Mouse (Mus musculus) cerebellum, adult 2 months (tissue): Measurements from ENCODE around the gene Acadl. TPM values are rescaled to one million over a fixed set of nuclear protein-coding genes. Genes with fewer than 3 reads are reported as not detected.

ENCODE experiments used
- DNase-seq, 2 experiments: peaks; one replicate each; pipeline ENCODE4 v3.0.0; 2021
- H3K27ac ChIP-seq: fragments of 200-500 bp; 2 replicates; pipeline ENCODE4 v1.5.1; 2012; ENCODE audit warnings: low read length, control low read depth, inconsistent platforms; ENCODE audit not compliant: insufficient read depth
- H3K27me3 ChIP-seq: fragments of 200-500 bp; 2 replicates; pipeline ENCODE4 v1.6.1; 2012; ENCODE audit warnings: inconsistent platforms, mild to moderate bottlenecking, low read length, moderate library complexity; ENCODE audit not compliant: control insufficient read depth, insufficient read depth
- H3K4me1 ChIP-seq: fragments of 200-500 bp; 2 replicates; pipeline ENCODE4 v1.6.1; 2011; ENCODE audit warnings: low read length; ENCODE audit not compliant: control insufficient read depth, insufficient read depth
- H3K4me3 ChIP-seq: fragments of 200-500 bp; replicated peaks from 2 replicates; pipeline ENCODE3; 2011; ENCODE audit warnings: mild to moderate bottlenecking, low read depth, low read length, control low read depth; ENCODE audit not compliant: insufficient read depth
- CTCF ChIP-seq: fragments of 200-500 bp; IDR thresholded peaks from 2 replicates; pipeline ENCODE4 v1.5.1; 2011; ENCODE audit warnings: low read depth, mild to moderate bottlenecking, control low read depth, low read length, moderate library complexity, borderline replicate concordance; ENCODE audit not compliant: insufficient read depth
- POLR2A ChIP-seq: fragments of 200-500 bp; IDR thresholded peaks from 2 replicates; pipeline ENCODE4 v1.6.1; 2011; ENCODE audit warnings: low read length, control low read depth, borderline replicate concordance; ENCODE audit not compliant: insufficient read depth
- WGBS: fragments of 180-500 bp; shearing (Covaris S2); methylation state at CpG from one replicate; pipeline ENCODE4 v1.1.7; 2018; 5-methylcytosine and 5-hydroxymethylcytosine counted together
- polyA plus RNA-seq: library from polyadenylated mRNA; depleted of rRNA; stranded (reverse); fragments of >200 nt; gene quantifications from 2 replicates; pipeline ENCODE4 v1.2.3, GENCODE M21; 2012

Gene Acadl
- polyA plus RNA-seq, 1 experiment: 37.5 TPM

GRCm38 (mm10) chr1:66832636-66833165, 30.4 kb downstream of the Acadl start:
- WGBS: 92% methylated on average over 7 of the region's 7 CpGs
- H3K4me3 ChIP-seq: no peak overlapping the region
- H3K27ac ChIP-seq: no peak overlapping the region
- no peak for TF ChIP-seq POLR2A
- no peak for TF ChIP-seq CTCF
- no peaks in the 10 kb centered on the region for H3K4me1 ChIP-seq
- no peaks in the 10 kb centered on the region for H3K27me3 ChIP-seq
- DNase-seq: no peak

- H3K27me3 ChIP-seq: no peaks in the 10 kb centered on the region
- H3K4me3 ChIP-seq: no peak overlapping the region
- 86% methylated on average over 9 of the region's 9 CpGs for WGBS
- H3K27ac ChIP-seq: no peak overlapping the region
- TF ChIP-seq CTCF (no peak), POLR2A (no peak)
- H3K4me1 ChIP-seq: no peaks in the 10 kb centered on the region
- DNase-seq: no peak
Observed at GRCm38 (mm10) chr1:66831824-66832600, 31.1 kb downstream of the Acadl start.

- TF ChIP-seq POLR2A (no peak), CTCF (no peak)
- Histone ChIP-seq H3K27ac (no peak overlapping the region), H3K4me1 (no peaks in the 10 kb centered on the region), H3K4me3 (no peak overlapping the region), H3K27me3 (no peaks in the 10 kb centered on the region)
- 86% methylated on average over 9 of the region's 9 CpGs for WGBS
- DNase-seq: no peak
Observed at GRCm38 (mm10) chr1:66829400-66830080, 33.5 kb downstream of the Acadl start.

- H3K27ac ChIP-seq: no peak overlapping the region
- H3K4me3 ChIP-seq: no peak overlapping the region
- no peak for DNase-seq
- no peak for TF ChIP-seq CTCF
- no peak for TF ChIP-seq POLR2A
- H3K4me1 ChIP-seq: no peaks in the 10 kb centered on the region
- 83% methylated on average over 9 of the region's 9 CpGs for WGBS
- H3K27me3 ChIP-seq: no peaks in the 10 kb centered on the region
Observed at GRCm38 (mm10) chr1:66821966-66822365, 41.1 kb downstream of the Acadl start.

- Histone ChIP-seq H3K27me3 (no peaks in the 10 kb centered on the region), H3K4me1 (no peaks in the 10 kb centered on the region), H3K4me3 (no peak overlapping the region), H3K27ac (no peak overlapping the region)
- no peak for TF ChIP-seq CTCF
- no peak for TF ChIP-seq POLR2A
- DNase-seq: no peak
- 68% methylated on average over 7 of the region's 7 CpGs for whole genome bisulfite sequencing
Observed at GRCm38 (mm10) chr1:66820241-66820640, 42.8 kb downstream of the Acadl start.

- H3K4me1 ChIP-seq: no peaks in the 10 kb centered on the region
- H3K27me3 ChIP-seq: no peaks in the 10 kb centered on the region
- DNase-seq: no peak
- under 1% methylated on average over 20 of the region's 20 CpGs for WGBS
- H3K4me3 ChIP-seq: peak overlapping the region; percentile 81
- H3K27ac ChIP-seq: 0 out of 2 replicates have a peak overlapping the region, but pooled peaks have one; percentile 10
- no peak for TF ChIP-seq POLR2A
- no peak for TF ChIP-seq CTCF
Observed at GRCm38 (mm10) chr1:66817865-66818315, 45.2 kb downstream of the Acadl start.

- 1% methylated on average over 33 of the region's 56 CpGs for WGBS
- Histone ChIP-seq H3K27me3 (no peaks in the 10 kb centered on the region), H3K27ac (peak within 1 kb of the TSS; percentile 89), H3K4me1 (no peaks in the 10 kb centered on the region), H3K4me3 (peak within 1 kb of the TSS; percentile 97)
- TF ChIP-seq CTCF (no peak), POLR2A (peak; percentile 61; the same call in 1 of the 2 replicates)
- peak; percentile 95 for DNase-seq
Observed at GRCm38 (mm10) chr1:66817453-66817839, 45.6 kb downstream of the Acadl start, which contains the start of gene Kansl1l. Gene Kansl1l (minus strand): TSS chr1:66817562.
